Mouse (Mus musculus) gastrocnemius, postnatal 36 days (tissue): ENCODE data around the gene Cop1. TPM values are rescaled to one million over a fixed set of nuclear protein-coding genes. Genes with fewer than 3 reads are reported as not detected.
A peak's percentile ranks its signal among the peaks of the same experiment; 100 is the strongest.

Experiments
- DNase-seq, 2 experiments: peaks; one replicate each; pipeline ENCODE4 v3.0.0; 2022
- intact Hi-C: fragments of 180-260 bp; cut with DNase I; formaldehyde crosslinking; loops from one replicate; pipeline ENCODE4 v1.15.1; 2025
- total RNA-seq, 2 experiments: library from RNA; stranded (reverse); gene quantifications; 2 replicates each; pipeline ENCODE4 v1.2.3; 2021

Cop1 gene
- total RNA-seq, 2 experiments from 2014 or later = 131 to 135 TPM

DNA sequence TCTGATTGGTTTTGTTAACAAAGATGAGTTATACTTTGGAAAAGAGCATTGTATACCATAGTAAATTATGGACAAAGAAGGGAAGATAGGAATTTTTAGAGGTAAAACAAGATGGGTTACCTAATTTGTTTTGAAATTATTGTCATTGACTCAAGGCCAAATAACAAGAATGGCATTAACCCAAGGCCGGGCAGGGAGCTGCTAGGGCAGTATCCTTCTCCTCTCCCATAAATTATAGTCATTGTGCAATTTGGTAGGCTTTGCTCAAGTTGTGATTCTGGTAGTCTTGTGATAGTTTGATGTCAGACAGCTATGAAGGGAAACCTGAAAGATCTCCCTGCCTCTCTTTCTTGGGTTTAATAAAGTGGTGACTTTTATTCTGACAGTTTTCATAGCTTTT lies 49.7 kb downstream of the Cop1 start:
- no peak for DNase-seq
- intact Hi-C loops = no loop called here

- intact Hi-C loops = no loop called here
- no peak for DNase-seq
Measured at GRCm38 (mm10) chr1:159286833-159287232, 54.7 kb downstream of the Cop1 start.

- intact Hi-C loops = no loop called here
- no peak for DNase-seq
Measured at GRCm38 (mm10) chr1:159290219-159290618, 58.1 kb downstream of the Cop1 start.

GRCm38 (mm10) chr1:159290859-159291258 lies 58.7 kb downstream of the Cop1 start:
- intact Hi-C loops = no loop called here
- no peak for DNase-seq

- no peak for DNase-seq
Measured at GRCm38 (mm10) chr1:159301418-159302082, 69.4 kb downstream of the Cop1 start.

DNA sequence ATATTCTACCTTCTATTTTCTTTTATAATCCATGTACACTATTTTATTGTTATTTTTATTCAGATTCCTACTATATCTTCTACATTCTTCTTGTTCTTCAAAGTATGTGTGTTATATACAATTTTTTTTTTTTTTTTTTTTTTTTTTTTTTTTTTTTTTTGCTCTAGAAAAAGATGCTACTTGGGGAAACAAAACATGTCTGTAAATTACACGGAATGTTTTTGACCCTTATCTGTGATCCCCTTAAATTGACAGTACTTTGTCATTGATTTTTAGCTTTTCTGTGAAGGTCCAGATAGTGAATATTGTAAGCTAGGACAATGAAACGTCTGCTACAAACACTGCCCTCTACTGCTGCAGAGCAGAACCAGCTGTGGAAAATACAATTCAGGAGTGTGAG lies 81.5 kb downstream of the Cop1 start:
- intact Hi-C loops = no loop called here
- DNase-seq = no peak

More at GRCm38 (mm10) chr1:159301418-159302082, 69.4 kb downstream of the Cop1 start:
- intact Hi-C loops = no loop called here

GRCm38 (mm10) chr1:159322586-159322985 lies 90.5 kb downstream of the Cop1 start:
- DNase-seq = no peak
- intact Hi-C loops = no loop called here

DNA sequence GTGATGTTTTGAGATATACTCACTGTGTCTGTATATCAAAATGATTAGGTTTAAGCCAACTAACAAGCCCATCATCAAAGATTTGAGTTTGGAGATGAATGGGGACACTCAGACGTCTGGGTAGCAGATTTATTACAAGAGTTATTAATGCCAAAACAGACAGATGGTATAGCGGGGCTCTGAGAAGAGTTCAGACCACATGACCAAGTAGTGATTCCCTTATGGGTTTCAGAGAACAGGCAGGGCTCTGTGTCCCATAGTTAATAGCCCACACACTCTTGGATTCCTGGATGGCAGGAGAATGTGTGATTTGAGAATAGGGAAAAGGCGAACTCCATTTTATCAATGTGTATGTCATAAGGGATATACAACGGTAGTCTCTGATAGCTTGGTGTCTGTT lies 98.9 kb downstream of the Cop1 start:
- no peak for DNase-seq
- intact Hi-C loops = no loop called here

DNA sequence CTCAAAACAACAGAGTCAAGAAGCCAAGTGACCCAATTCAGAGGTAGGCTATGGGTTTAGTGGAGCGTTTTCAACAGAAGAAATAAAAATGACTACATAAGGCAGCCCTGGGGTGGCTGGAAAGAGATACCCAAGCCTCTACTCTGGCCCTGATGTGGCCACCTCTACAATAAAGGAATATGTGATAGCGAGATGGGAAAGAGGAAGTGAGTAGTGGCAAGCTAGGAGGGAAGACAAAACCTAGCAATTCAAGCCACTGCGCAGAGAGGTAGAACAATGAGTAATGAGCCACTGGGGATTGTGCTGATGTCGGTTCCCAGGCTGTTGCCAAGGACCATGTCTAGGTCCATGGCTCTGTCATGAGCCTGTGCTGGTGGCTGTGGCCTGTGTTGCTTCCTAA lies 102.0 kb downstream of the Cop1 start:
- no peak for DNase-seq
- intact Hi-C loops = no loop called here

DNA sequence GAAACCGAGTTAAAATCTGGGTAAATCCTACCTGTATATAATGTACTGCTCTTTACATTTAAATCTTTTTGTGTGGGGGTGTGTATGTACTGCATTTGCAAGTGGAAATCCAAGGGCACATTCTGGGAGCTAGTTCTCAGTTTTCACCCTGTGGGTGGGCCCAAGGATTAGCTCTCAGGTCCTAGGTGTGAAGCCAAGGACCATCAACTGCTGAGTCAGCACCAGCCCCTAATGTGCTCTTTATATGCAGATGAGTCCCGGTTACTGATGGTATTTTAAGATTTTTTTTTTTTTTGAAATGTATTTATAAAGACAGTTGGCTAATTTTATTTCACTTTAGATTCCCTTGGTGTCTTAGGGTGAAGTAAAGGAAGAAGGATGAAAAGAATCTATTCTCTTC lies 110.2 kb downstream of the Cop1 start:
- intact Hi-C loops = no loop called here
- DNase-seq = no peak

- intact Hi-C loops = no loop called here
- DNase-seq = no peak
Measured at GRCm38 (mm10) chr1:159355027-159355570, 123.0 kb downstream of the Cop1 start.

DNA sequence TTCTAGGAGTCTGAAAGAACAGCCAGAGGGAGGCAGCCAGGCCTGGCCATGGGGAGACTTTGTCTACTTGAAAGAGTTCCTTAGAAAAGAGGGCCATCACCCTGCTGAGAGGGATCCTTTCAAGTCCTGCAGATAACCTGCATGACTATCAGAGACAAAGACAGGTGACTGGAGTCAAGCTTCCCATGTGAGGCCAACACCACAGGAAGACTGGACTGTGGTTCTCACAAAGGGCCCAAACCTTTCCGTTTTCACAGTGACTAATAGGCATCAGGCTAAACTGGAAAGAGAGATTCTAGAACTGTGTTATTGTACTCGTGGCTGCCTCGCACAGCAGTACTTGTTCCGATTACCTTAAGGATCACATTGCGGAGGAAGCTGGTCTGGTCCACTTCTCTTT lies 126.6 kb downstream of the Cop1 start:
- no peak for DNase-seq
- intact Hi-C loops = no loop called here

GRCm38 (mm10) chr1:159371881-159372390 lies 139.8 kb downstream of the Cop1 start:
- no peak for DNase-seq
- intact Hi-C loops = no loop called here

GRCm38 (mm10) chr1:159382218-159382617 lies 150.1 kb downstream of the Cop1 start:
- intact Hi-C loops = no loop called here
- no peak for DNase-seq

- intact Hi-C loops = no loop called here
- no peak for DNase-seq
Measured at GRCm38 (mm10) chr1:159382916-159383315, 150.8 kb downstream of the Cop1 start.

- intact Hi-C loops = no loop called here
- no peak for DNase-seq
Measured at GRCm38 (mm10) chr1:159386458-159386857, 154.3 kb downstream of the Cop1 start.

DNA sequence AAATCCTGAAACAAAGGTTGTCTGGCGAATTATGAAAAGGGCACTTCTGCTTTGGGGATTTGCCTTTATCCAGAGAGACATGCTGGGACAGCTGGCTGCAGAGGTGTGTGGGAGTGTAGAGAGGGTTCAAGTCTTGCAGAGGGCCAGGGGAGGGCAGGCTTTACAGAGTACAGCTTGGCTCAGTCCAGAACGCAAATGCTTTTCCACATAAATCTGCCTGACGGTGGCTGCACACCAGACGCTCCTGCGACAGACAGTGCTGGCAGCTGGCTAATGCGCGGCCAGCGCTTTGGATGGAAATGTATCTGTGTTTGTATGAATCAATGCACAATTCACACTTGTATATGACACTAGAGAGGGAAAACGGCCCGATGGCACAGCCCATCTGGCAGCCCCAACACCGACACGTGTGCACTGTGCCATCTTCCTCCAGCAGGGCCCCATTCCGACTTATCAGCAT lies 156.5 kb downstream of the Cop1 start:
- DNase-seq = no peak
- intact Hi-C loops = no loop called here

- peak; percentile 49 to 66 for DNase-seq
- intact Hi-C loops = loop anchor here (10.0 kb wide), 1 partner anchor 695 kb away; no protein-coding TSS in a partner anchor
Measured at GRCm38 (mm10) chr1:159390049-159390448, 157.9 kb downstream of the Cop1 start.

DNA sequence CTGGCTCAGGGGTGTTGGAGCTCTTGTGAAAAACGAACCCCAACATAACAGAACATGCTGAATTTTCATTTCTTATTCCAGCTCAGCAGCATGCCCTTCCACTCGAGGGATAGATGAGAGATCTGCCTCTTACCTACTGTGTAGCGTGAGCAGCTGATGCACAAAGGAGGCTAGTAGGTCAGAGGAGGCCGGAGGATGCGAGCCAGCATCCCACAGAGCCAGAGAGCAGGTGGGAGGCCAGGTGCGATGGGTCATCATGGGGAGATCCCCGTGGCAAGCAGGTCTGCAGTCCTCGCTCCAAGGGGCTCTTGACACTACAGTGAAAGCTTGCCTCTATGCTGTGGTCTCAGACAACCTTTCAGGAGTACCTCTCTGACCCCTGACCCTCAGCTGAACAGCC lies 160.5 kb downstream of the Cop1 start:
- no peak for DNase-seq
- intact Hi-C loops = loop anchor here (10.0 kb wide), 1 partner anchor 692 kb away; no protein-coding TSS in a partner anchor

DNA sequence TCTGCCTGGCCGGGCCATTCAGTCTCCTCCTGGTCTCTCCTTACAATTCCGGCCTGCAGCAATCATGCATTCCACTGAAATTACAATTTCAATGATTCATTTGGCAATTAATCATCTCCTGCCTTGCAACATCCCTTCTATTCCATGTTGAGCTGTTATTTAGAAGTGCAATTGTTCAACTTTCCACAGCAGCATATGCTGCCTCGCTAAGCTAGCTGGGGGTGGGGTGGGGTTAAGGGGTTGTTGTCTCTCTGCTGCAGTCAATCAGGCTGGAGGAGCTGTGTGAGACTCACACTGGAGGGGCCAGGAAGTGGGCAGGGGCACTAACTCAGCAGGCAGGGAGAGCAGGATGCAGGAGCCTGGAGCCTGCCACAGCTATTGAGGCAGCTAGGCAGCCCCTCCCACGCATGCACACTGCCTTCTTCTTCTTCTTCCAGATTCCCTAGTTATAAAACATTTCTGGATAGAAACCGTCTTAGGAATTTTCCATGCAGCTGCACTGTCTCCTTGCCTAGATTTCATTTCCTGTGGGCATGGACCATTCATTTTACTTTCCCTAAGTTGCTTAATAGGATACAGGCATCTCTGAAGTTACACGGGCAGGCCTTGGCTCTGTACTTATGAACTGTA lies 161.1 kb downstream of the Cop1 start:
- DNase-seq = peak; percentile 17 to 51
- intact Hi-C loops = loop anchor here (10.0 kb wide), 1 partner anchor 692 kb away; no protein-coding TSS in a partner anchor

GRCm38 (mm10) chr1:159393931-159394330 lies 161.8 kb downstream of the Cop1 start:
- intact Hi-C loops = loop anchor here (10.0 kb wide), 1 partner anchor 691 kb away; no protein-coding TSS in a partner anchor
- no peak for DNase-seq
